Mouse (Mus musculus): Measurements from ENCODE around the gene Phyhd1. TPM values are rescaled to one million over a fixed set of nuclear protein-coding genes. Genes with fewer than 3 reads are reported as not detected.

Phyhd1 gene
- polyA plus RNA-seq (2012; ENCODE audit: low replicate concordance) = 3.2 and 7.0 TPM in 2 replicates

GRCm38 (mm10) chr2:30265767-30266253 is at the start of gene Phyhd1:
TSS of gene Phyhd1 (plus strand) at chr2:30266203.

GRCm38 (mm10) chr2:30237199-30237880 is 28.7 kb upstream of the Phyhd1 start, which contains the start of gene Lrrc8a:
TSS of gene Lrrc8a (plus strand) at chr2:30237715.

GRCm38 (mm10) chr2:30240267-30240666 is 25.7 kb upstream of the Phyhd1 start, which contains the start of gene Gm28035:
TSS of gene Gm28035 (plus strand) at chr2:30240567.

GRCm38 (mm10) chr2:30280743-30281142 is 14.7 kb downstream of the Phyhd1 start, which contains the start of gene Gm28038:
TSS of gene Gm28038 (plus strand) at chr2:30281043.

GRCm38 (mm10) chr2:30286192-30287026 is 20.4 kb downstream of the Phyhd1 start, which contains the start of the genes Dolk and Nup188:
TSS of gene Dolk (minus strand) at chr2:30286334.
TSS of gene Nup188 (plus strand) at chr2:30286397.

Other genes starting within 250 kb of the Phyhd1 start
- gene Wdr34, start 217.3 kb upstream of the Phyhd1 start, polyA plus RNA-seq (2012; ENCODE audit: low replicate concordance) = 15.7 and 34.5 TPM in 2 replicates
- gene Set, start 208.8 kb upstream of the Phyhd1 start, polyA plus RNA-seq (2012; ENCODE audit: low replicate concordance) = 296 and 346 TPM in 2 replicates
- 6.7 and 9.1 TPM in 2 replicates for gene Pkn3, start 188.5 kb upstream of the Phyhd1 start, polyA plus RNA-seq (2012; ENCODE audit: low replicate concordance)
- gene Zdhhc12, start 172.6 kb upstream of the Phyhd1 start, polyA plus RNA-seq (2012; ENCODE audit: low replicate concordance) = 14.6 and 43.7 TPM in 2 replicates
- 7.1 and 21.2 TPM in 2 replicates for gene Zer1, start 141.6 kb upstream of the Phyhd1 start, polyA plus RNA-seq (2012; ENCODE audit: low replicate concordance)
- gene Tbc1d13, start 132.5 kb upstream of the Phyhd1 start, polyA plus RNA-seq (2012; ENCODE audit: low replicate concordance) = 17.0 and 31.5 TPM in 2 replicates
- gene Endog, start 94.7 kb upstream of the Phyhd1 start, polyA plus RNA-seq (2012; ENCODE audit: low replicate concordance) = 23.2 and 24.5 TPM in 2 replicates
- gene Spout1, start 87.7 kb upstream of the Phyhd1 start, polyA plus RNA-seq (2012; ENCODE audit: low replicate concordance) = 30.2 and 41.2 TPM in 2 replicates
- gene Kyat1, start 60.4 kb upstream of the Phyhd1 start, polyA plus RNA-seq (2012; ENCODE audit: low replicate concordance) = 2.2 and 14.6 TPM in 2 replicates
- gene Lrrc8a, start 28.5 kb upstream of the Phyhd1 start, polyA plus RNA-seq (2012; ENCODE audit: low replicate concordance) = 6.1 and 9.8 TPM in 2 replicates
- gene Gm28035, start 25.6 kb upstream of the Phyhd1 start, polyA plus RNA-seq (2012; ENCODE audit: low replicate concordance) = 1.7 and 3.0 TPM in 2 replicates
- not detected in 2 replicates for gene Gm28038, start 14.8 kb downstream of the Phyhd1 start, polyA plus RNA-seq (2012; ENCODE audit: low replicate concordance)
- gene Dolk, start 20.1 kb downstream of the Phyhd1 start, polyA plus RNA-seq (2012; ENCODE audit: low replicate concordance) = 3.2 and 10.1 TPM in 2 replicates
- gene Nup188, start 20.2 kb downstream of the Phyhd1 start, polyA plus RNA-seq (2012; ENCODE audit: low replicate concordance) = 95.1 and 191 TPM in 2 replicates
- 47.2 and 50.4 TPM in 2 replicates for gene Sh3glb2, start 93.1 kb downstream of the Phyhd1 start, polyA plus RNA-seq (2012; ENCODE audit: low replicate concordance)
- gene Miga2, start 98.0 kb downstream of the Phyhd1 start, polyA plus RNA-seq (2012; ENCODE audit: low replicate concordance) = 17.5 and 19.1 TPM in 2 replicates
- gene Dolpp1, start 126.1 kb downstream of the Phyhd1 start, polyA plus RNA-seq (2012; ENCODE audit: low replicate concordance) = 30.4 and 38.1 TPM in 2 replicates
- 92.1 and 105 TPM in 2 replicates for gene Crat, start 149.6 kb downstream of the Phyhd1 start, polyA plus RNA-seq (2012; ENCODE audit: low replicate concordance)
- 631 and 1,491 TPM in 2 replicates for gene Ptpa, start 149.8 kb downstream of the Phyhd1 start, polyA plus RNA-seq (2012; ENCODE audit: low replicate concordance)
- gene Ier5l, start 208.0 kb downstream of the Phyhd1 start, polyA plus RNA-seq (2012; ENCODE audit: low replicate concordance) = 3.4 and 5.1 TPM in 2 replicates